ENCODE assay signal across 21 mouse cellular contexts in genomic region chrX:20012211-20012610, GRCm38 (mm10). TPM values are rescaled to one million over a fixed set of nuclear protein-coding genes. Genes with fewer than 3 reads are reported as not detected.
"Had no signal": no experiment of that assay in that cellular context is flagged by ENCODE, and none has a peak within 500 bp of the region (broad histone marks: within the 10 kb centered on the region; RNA-seq: fewer than 3 reads in every experiment).

No protein-coding gene starts in this region.

- H3K27ac ChIP-seq: lung, embryonic 15.5 days; midbrain, embryonic 10.5 days; midbrain, embryonic 12.5 days; neural tube, embryonic 12.5 days; stomach, embryonic 15.5 days; stomach, postnatal 0 days had no signal

- ATAC-seq: liver, postnatal 0 days; lung, postnatal 0 days; midbrain, embryonic 16.5 days had no signal

- H3K9me3 ChIP-seq: lung, embryonic 15.5 days; midbrain, embryonic 10.5 days; midbrain, embryonic 12.5 days; neural tube, embryonic 12.5 days; stomach, embryonic 15.5 days had no signal

- H3K4me1 ChIP-seq: lung, embryonic 15.5 days; midbrain, embryonic 10.5 days; midbrain, embryonic 12.5 days; neural tube, embryonic 12.5 days; stomach, embryonic 15.5 days had no signal

- DNase-seq: liver, postnatal 0 days; lung, adult 2 months; lung, postnatal 14 days; lung, postnatal 4 days; midbrain, embryonic 14.5 days; right cerebral cortex, postnatal 14 days; thymus, adult 2 months; thymus, postnatal 25 days; thymus, postnatal 4 days had no signal

- H3K36me3 ChIP-seq: lung, embryonic 15.5 days; midbrain, embryonic 10.5 days; midbrain, embryonic 12.5 days; neural tube, embryonic 12.5 days; stomach, embryonic 15.5 days had no signal

- H3K27me3 ChIP-seq: lung, embryonic 15.5 days; midbrain, embryonic 12.5 days; neural tube, embryonic 12.5 days; stomach, embryonic 15.5 days had no signal

- H3K4me3 ChIP-seq: lung, embryonic 15.5 days; midbrain, embryonic 10.5 days; midbrain, embryonic 12.5 days; myocyte; neural tube, embryonic 12.5 days; stomach, embryonic 15.5 days had no signal

RNA-seq across cellular contexts. Expression of gene Chst7, which starts 47.1 kb away (rescaled TPM):
- total RNA-seq: megakaryocyte, adult 5-6 weeks; megakaryocyte-erythroid progenitor cell, adult 5-6 weeks; neutrophil, adult 5-6 weeks had no signal
